Mouse (Mus musculus): ENCODE results near the gene Fam169b.

- no peak for TF ChIP-seq GATA1 (IDR thresholded peaks at IDR 0.05; ENCODE audit: borderline replicate concordance, low read length)
- no peak for TF ChIP-seq FLI1 (IDR thresholded peaks at IDR 0.05; ENCODE audit: low read length)
Observed at GRCm38 (mm10) chr7:68293997-68294789, 20.6 kb downstream of the Fam169b start.

All from megakaryocyte, embryonic 14.5 days (primary cell).